Mouse (Mus musculus) cortical plate, adult 2 months (tissue): ENCODE results near the gene Nr2f6.

Experiments
- CTCF ChIP-seq: fragments of 200-500 bp; IDR thresholded peaks from 2 replicates; pipeline ENCODE4 v1.5.1; 2011; ENCODE audit warnings: mild to moderate bottlenecking, control low read depth, low read length; ENCODE audit not compliant: insufficient read depth; ENCODE audit errors: extremely low read depth
- POLR2A ChIP-seq: fragments of 200-500 bp; IDR thresholded peaks from 2 replicates; pipeline ENCODE4 v1.6.1; 2011; ENCODE audit warnings: mild to moderate bottlenecking, low read length, control low read depth; ENCODE audit not compliant: insufficient read depth; ENCODE audit errors: extremely low read depth

DNA sequence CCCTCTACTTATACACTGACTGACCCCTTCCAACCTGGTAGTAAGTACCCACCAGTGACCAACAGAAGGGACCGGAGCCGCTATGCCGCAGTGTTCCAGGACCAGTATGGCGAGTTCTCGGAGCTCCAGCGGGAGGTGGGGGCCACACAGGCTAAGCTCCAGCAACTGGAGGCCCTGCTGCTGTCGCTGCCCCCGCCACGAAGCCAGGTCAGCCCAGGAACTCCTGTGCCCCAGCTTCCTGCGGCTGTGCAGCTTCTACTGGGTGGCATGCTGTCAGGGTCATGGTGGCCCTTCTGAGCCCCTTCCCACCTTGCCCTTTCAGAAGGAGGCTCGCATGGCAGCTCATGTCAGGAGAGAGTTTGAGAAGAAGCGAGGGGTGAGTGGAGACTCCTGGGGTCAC lies 9.3 kb downstream of the Nr2f6 start:
- TF ChIP-seq CTCF: no peak
- no peak for TF ChIP-seq POLR2A
